Mouse (Mus musculus) v-Abl transformed pro-B cells (cell line): ENCODE results near the gene Clk2.

ENCODE experiments used
- in situ Hi-C, 2 experiments: fragments of 400-800 bp; cut with MboI; formaldehyde crosslinking; loops; one replicate each; pipeline ENCODE4 v1.15.1; 2025; ENCODE audit not compliant: unreplicated experiment in 2 of 2

Clk2 gene

DNA sequence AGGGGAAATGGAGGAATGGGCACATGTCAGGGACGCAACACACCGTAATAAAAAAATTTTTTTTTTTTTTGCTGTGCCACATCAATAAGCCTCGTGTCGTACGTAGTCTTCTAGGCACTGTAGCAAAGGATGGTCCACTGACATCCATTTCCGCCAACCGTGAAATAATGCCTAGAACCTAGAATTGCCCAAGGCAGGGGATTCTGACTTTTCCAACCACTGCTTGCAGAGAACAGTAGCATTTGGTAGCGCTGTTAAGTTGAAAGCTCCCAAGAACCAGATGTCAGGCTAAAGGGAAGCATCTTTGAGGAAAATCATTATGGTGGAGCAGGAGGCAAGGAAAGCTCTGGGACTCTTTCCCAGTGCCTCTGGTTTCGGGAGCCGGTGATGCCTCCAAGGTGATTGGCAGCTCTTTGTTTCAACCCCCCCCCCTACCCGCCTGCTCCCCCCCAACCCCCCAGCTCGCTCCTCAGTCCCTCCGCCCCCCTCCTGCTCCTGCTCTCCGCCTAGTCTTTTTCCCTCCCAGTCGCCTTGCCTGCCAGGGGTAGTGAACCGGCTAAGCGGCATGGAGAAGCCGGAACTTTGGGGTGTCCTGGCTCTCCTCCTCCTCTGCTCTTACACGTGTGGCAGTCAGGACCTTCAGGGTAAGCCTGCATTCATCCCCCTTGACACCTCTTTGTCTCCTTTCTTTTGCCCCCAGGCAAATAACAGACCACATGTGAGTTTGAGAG lies 50.3 kb downstream of the Clk2 start, which contains the start of gene Thbs3:
Gene Thbs3 (plus strand): TSS at position 500 of the 731 bp plus-strand sequence.
- in situ Hi-C loops: loop anchor here (5.0 to 25.0 kb wide), 3 partner anchors 123 to 528 kb away; partner anchors contain the start of genes Khdc4 (in 1 of the 2) and Rusc1 (in 1 of the 2)

DNA sequence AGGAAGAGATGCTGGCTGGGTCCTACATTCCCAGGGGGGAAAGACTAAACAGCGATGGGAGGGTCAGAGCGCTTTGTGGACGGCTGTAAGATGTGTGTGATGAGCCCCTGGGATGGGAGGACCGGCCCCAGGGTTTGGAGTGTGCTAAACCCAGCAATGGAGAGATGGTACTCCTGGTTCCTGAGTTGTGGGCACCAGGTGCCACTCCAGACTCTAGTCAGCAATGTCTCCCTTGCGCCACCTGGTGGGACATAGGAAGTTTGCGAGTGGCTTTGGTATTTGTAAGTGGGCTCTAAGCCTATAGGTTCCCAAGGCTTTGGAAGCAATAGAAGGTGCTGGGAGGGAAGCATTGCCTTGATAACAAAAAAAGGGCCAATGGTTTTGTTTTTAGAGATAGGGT lies 51.3 kb downstream of the Clk2 start:
- in situ Hi-C loops: loop anchor here (5.0 to 25.0 kb wide), 3 partner anchors 124 to 529 kb away; partner anchors contain the start of genes Khdc4 (in 1 of the 2) and Rusc1 (in 1 of the 2)

DNA sequence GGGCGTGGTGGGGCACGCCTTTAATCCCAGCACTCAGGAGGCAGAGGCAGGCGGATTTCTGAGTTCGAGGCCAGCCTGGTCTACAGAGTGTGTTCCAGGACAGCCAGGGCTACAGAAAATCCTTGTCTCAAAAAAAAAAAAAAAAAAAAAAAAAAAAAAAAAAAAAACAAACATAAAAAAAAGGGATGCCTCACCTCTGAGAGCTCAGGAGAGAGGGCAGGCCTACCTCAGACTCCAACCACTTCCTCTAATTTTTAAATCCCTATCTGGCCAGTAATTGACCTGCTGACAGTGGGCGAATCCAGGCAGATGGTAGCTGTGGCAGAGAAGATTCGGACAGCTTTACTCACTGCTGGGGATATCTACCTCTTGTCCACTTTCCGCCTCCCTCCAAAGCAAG lies 51.8 kb downstream of the Clk2 start:
- in situ Hi-C loops: loop anchor here (5.0 to 25.0 kb wide), 3 partner anchors 124 to 529 kb away; partner anchors contain the start of genes Khdc4 (in 1 of the 2) and Rusc1 (in 1 of the 2)

DNA sequence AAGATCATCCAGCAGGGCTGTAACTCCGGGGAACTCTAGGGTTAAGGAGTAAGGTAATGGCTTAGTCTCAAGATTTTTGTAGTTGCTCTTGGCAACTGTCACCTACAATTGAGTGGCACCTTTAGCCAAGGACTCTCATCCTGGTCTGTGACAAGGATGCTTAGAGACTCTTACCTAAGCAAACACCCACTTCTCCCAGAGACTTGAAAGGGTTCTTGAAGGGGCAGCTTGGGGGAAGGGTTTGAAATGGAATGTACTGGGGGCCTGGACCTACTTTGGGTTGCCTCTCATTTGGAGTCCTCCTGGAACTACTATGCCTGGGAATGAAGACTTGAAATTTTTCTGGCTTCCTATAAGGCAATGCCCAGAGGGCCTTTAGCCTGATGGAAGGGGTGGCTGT lies 53.7 kb downstream of the Clk2 start:
- in situ Hi-C loops: loop anchor here (5.0 to 25.0 kb wide), 3 partner anchors 126 to 531 kb away; partner anchors contain the start of genes Khdc4 (in 1 of the 2) and Rusc1 (in 1 of the 2)

DNA sequence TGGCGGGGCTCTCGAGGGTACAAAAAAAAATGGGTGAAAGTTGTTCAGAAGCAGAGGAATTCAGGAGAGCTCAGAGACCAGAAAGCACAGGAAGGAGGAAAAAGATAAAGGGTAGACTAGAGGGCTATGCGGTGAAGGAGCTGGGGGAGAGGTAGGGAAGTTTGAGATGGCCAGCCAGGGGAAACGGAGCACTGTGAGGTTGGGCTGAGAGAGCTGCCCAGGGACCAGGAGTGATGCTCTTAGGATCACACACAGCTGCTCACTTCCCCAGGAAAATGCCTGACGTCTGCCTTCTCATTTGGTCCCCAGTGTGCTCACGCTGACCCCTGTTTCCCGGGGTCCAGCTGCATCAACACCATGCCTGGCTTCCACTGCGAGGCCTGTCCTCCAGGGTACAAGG lies 55.0 kb downstream of the Clk2 start:
- in situ Hi-C loops: loop anchor here (5.0 to 25.0 kb wide), 3 partner anchors 127 to 532 kb away; partner anchors contain the start of genes Khdc4 (in 1 of the 2) and Rusc1 (in 1 of the 2)

DNA sequence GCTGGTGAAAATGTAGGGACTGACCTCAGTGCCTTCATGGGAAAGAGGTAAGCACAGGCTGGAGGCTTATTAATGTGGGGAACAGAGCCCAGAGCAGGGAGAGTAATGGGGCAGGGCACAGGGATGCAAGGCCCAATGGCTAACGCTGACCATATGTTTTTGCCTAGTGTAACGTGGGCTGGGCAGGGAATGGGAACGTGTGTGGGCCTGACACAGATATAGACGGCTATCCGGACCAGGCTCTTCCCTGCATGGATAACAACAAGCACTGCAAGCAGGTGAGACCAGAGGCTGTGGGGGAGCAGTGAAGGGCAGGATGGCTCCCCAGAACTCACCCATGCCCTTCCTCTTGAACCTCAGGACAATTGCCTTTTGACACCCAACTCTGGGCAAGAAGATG lies 56.6 kb downstream of the Clk2 start:
- in situ Hi-C loops: loop anchor here (10.0 to 25.0 kb wide), 2 partner anchors 276 to 534 kb away; partner anchors contain the start of gene Khdc4 (in 1 of the 2)

DNA sequence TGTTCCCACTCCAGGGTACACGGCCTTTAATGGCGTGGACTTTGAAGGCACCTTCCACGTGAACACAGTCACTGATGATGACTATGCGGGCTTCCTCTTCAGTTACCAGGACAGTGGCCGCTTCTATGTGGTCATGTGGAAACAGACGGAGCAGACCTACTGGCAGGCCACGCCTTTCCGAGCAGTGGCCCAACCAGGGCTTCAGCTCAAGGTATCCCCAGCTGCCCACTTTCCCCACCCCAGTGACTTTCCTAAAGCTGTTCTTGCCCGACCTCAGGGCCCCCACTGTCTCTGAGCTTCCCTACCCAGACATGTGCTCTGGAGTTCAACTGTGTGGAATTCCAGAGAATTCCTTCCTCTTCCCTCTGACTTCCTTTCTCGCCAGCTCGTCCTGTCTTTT lies 60.2 kb downstream of the Clk2 start:
- in situ Hi-C loops: loop anchor here (10.0 to 25.0 kb wide), 2 partner anchors 280 to 537 kb away; partner anchors contain the start of gene Khdc4 (in 1 of the 2)

DNA sequence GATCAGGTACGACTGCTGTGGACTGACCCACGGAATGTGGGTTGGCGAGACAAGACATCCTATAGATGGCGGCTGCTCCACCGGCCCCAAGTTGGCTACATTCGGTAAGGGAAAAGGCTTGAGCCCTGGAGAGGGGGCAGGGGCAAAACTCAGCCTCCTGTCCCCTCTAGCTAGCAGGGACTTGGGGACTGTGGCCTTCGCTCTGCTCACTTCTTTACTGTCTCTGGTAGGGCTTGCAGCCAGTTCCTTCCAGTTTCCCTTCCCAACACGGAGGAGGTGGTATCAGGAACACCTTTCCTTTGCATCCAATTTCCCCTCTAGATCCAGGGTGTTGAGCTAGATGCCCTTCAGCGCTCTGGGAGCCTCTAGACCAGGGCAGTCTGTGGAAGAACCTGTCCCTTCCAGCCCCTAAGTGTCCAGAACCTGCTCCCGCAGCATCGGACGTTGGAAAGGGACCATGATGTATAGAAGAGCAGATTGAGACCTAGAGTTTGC lies 60.8 kb downstream of the Clk2 start:
- in situ Hi-C loops: loop anchor here in 1 of 2 experiments (10.0 kb wide), 1 partner anchor 281 kb away; no protein-coding TSS in a partner anchor

DNA sequence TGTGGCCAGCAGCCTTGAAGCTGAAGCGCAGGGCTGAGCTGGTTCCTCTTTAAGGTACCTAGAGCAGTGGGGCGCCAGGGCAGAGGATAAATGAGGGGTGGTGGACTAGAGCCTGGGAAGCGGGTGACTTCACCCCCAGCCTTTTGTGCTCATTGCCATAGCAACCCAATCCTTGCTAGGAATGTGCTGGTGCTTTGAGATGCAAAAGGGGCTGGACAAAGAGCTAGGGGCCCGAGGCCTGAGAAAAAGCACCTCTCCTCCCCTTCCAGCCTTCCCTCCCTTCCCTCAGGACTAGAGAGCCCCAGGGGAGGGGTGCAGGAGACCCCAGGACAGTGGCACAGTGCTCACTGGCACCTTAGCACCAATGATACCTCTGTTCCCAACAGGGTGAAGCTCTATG lies 61.3 kb downstream of the Clk2 start:
- in situ Hi-C loops: loop anchor here in 1 of 2 experiments (10.0 kb wide), 1 partner anchor 281 kb away; no protein-coding TSS in a partner anchor

DNA sequence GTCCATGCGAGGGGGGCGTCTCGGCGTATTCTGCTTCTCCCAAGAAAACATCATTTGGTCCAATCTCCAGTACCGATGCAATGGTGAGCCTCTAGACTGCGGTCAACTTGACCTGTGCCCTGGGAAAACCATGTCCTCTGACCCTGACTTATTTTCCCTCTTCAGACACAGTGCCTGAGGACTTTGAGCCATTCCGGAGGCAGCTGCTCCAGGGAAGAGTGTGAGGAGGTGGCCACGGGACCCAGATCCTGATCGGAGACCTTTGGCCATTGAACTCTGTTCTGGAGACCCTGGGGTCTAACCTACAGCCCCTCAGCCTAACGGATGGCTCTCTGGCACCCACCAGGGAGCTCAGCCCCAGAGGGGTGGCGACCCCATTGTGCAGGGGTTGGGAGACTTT lies 61.8 kb downstream of the Clk2 start:
- in situ Hi-C loops: loop anchor here in 1 of 2 experiments (10.0 kb wide), 1 partner anchor 282 kb away; no protein-coding TSS in a partner anchor
